Mouse (Mus musculus) hindbrain, embryonic 14.5 days (tissue): ENCODE measurements around the gene Creb1. TPM values are rescaled to one million over a fixed set of nuclear protein-coding genes. Genes with fewer than 3 reads are reported as not detected.

Source experiments
- ATAC-seq: fragments of 200-750 bp; cut with Nextera tagmentation; 2 replicates; pipeline ENCODE4 v1.8.0; 2017; ENCODE audit warnings: moderate number of reproducible peaks, mild to moderate bottlenecking, moderate TSS enrichment, moderate library complexity; ENCODE audit not compliant: low FRiP score
- DNase-seq: peaks from one replicate; pipeline ENCODE4 v3.0.0-alpha.2; 2015; ENCODE audit warnings: low spot score
- H3K27ac ChIP-seq: fragments of 300-500 bp; sonication (generic); 2 replicates; pipeline ENCODE4 v1.5.1; 2014; ENCODE audit warnings: mild to moderate bottlenecking, moderate library complexity
- H3K27me3 ChIP-seq: fragments of 300-500 bp; sonication (generic); 2 replicates; pipeline ENCODE4 v1.6.1; 2014; ENCODE audit warnings: mild to moderate bottlenecking, low read length, mixed read lengths; ENCODE audit not compliant: control insufficient read depth, insufficient read depth
- H3K36me3 ChIP-seq: fragments of 300-500 bp; sonication (generic); replicated peaks from 2 replicates; pipeline ENCODE4 v1.6.1; 2014; ENCODE audit not compliant: control insufficient read depth, insufficient read depth
- H3K4me1 ChIP-seq: fragments of 300-500 bp; sonication (generic); replicated peaks from 2 replicates; pipeline ENCODE4 v1.6.1; 2014; ENCODE audit warnings: antibody characterized with exemption, low read length, mixed read lengths; ENCODE audit not compliant: control insufficient read depth, insufficient read depth
- H3K4me2 ChIP-seq: fragments of 300-500 bp; sonication (generic); replicated peaks from 2 replicates; pipeline ENCODE4 v1.6.1; 2014; ENCODE audit warnings: mild to moderate bottlenecking, moderate library complexity
- H3K4me3 ChIP-seq: fragments of 300-500 bp; sonication (generic); replicated peaks from 2 replicates; pipeline ENCODE4 v1.5.1; 2014; ENCODE audit warnings: mild to moderate bottlenecking, low read length
- H3K9ac ChIP-seq: fragments of 300-500 bp; sonication (generic); 2 replicates; pipeline ENCODE4 v1.6.1; 2014
- H3K9me3 ChIP-seq: fragments of 300-500 bp; sonication (generic); 2 replicates; pipeline ENCODE4 v1.6.1; 2016; ENCODE audit warnings: low read length; ENCODE audit not compliant: control insufficient read depth
- WGBS: fragments of 180-500 bp; shearing (Covaris S2); extraction: QIAGEN DNeasy Blood & Tissue Kit; methylation state at CpG from one replicate; pipeline ENCODE4 v1.1.7; 2014; 5-methylcytosine and 5-hydroxymethylcytosine counted together
- polyA plus RNA-seq: library from polyadenylated mRNA; unstranded; fragments of >200 nt; fragmentation: Nextera tagmentation; extraction: Ambion mirVana; gene quantifications from 2 replicates; pipeline ENCODE4 v1.2.1, GENCODE M21; 2014

Gene Creb1
- polyA plus RNA-seq, 1 experiment from 2014 or later, result 40.8 TPM

GRCm38 (mm10) chr1:64519345-64519744 lies 13.1 kb upstream of the Creb1 start:
- Histone ChIP-seq H3K4me3 (no peak overlapping the region), H3K36me3 (no peaks in the 10 kb centered on the region), H3K27me3 (no peaks in the 10 kb centered on the region), H3K9me3 (no peaks in the 10 kb centered on the region), H3K27ac (no peak overlapping the region), H3K9ac (no peak overlapping the region), H3K4me1 (no peaks in the 10 kb centered on the region), H3K4me2 (no peak overlapping the region)
- DNase-seq (no peak), ATAC-seq (no peak)
- WGBS, result 75% methylated on average over 1 of the region's 1 CpGs

- Histone ChIP-seq H3K4me2 (no peak overlapping the region), H3K9me3 (no peaks in the 10 kb centered on the region), H3K9ac (no peak overlapping the region), H3K27ac (no peak overlapping the region), H3K4me1 (no peaks in the 10 kb centered on the region), H3K27me3 (no peaks in the 10 kb centered on the region), H3K36me3 (no peaks in the 10 kb centered on the region), H3K4me3 (no peak overlapping the region)
- ATAC-seq (no peak), DNase-seq (no peak)
- 70% methylated on average over 1 of the region's 1 CpGs for WGBS
These were observed 12.5 kb upstream of the Creb1 start for GRCm38 (mm10) chr1:64519901-64520300.

- Histone ChIP-seq H3K27me3 (no peaks in the 10 kb centered on the region), H3K4me3 (no peak overlapping the region), H3K9me3 (no peaks in the 10 kb centered on the region), H3K4me2 (no peak overlapping the region), H3K36me3 (no peaks in the 10 kb centered on the region), H3K27ac (no peak overlapping the region), H3K4me1 (no peaks in the 10 kb centered on the region), H3K9ac (no peak overlapping the region)
- no peak for ATAC-seq
- WGBS, result 72% methylated on average over 3 of the region's 3 CpGs
- DNase-seq, result no peak
These were observed 10.7 kb upstream of the Creb1 start for GRCm38 (mm10) chr1:64521734-64522133.

- Histone ChIP-seq H3K4me3 (no peak overlapping the region), H3K4me1 (no peaks in the 10 kb centered on the region), H3K27ac (no peak overlapping the region), H3K27me3 (no peaks in the 10 kb centered on the region), H3K4me2 (no peak overlapping the region), H3K9me3 (no peaks in the 10 kb centered on the region), H3K36me3 (no peaks in the 10 kb centered on the region), H3K9ac (no peak overlapping the region)
- ATAC-seq (no peak), DNase-seq (no peak)
- WGBS, result 89% methylated on average over 6 of the region's 6 CpGs
These were observed 9.8 kb upstream of the Creb1 start for GRCm38 (mm10) chr1:64522637-64523036.

- Histone ChIP-seq H3K9ac (no peak overlapping the region), H3K36me3 (no peaks in the 10 kb centered on the region), H3K27me3 (no peaks in the 10 kb centered on the region), H3K4me1 (no peaks in the 10 kb centered on the region), H3K4me2 (no peak overlapping the region), H3K4me3 (no peak overlapping the region), H3K9me3 (no peaks in the 10 kb centered on the region), H3K27ac (no peak overlapping the region)
- ATAC-seq, result no peak
- DNase-seq, result no peak
- WGBS, result 81% methylated on average over 1 of the region's 1 CpGs
These were observed 9.3 kb upstream of the Creb1 start for GRCm38 (mm10) chr1:64523117-64523516.

GRCm38 (mm10) chr1:64524661-64525060 lies 7.8 kb upstream of the Creb1 start:
- no peak overlapping the region for H3K4me3 ChIP-seq
- no peak overlapping the region for H3K4me2 ChIP-seq
- no peaks in the 10 kb centered on the region for H3K9me3 ChIP-seq
- H3K36me3 ChIP-seq, result no peaks in the 10 kb centered on the region
- no peak overlapping the region for H3K9ac ChIP-seq
- DNase-seq (no peak), ATAC-seq (no peak)
- no peaks in the 10 kb centered on the region for H3K4me1 ChIP-seq
- H3K27ac ChIP-seq, result no peak overlapping the region
- H3K27me3 ChIP-seq, result no peaks in the 10 kb centered on the region
- WGBS, result 82% methylated on average over 2 of the region's 2 CpGs

- H3K27me3 ChIP-seq, result no peaks in the 10 kb centered on the region
- H3K9ac ChIP-seq, result no peak overlapping the region
- H3K27ac ChIP-seq, result no peak overlapping the region
- H3K4me3 ChIP-seq, result no peak overlapping the region
- H3K4me1 ChIP-seq, result peaks cover 10% of the 10 kb centered on the region
- ATAC-seq (no peak), DNase-seq (no peak)
- no peak overlapping the region for H3K4me2 ChIP-seq
- H3K36me3 ChIP-seq, result no peaks in the 10 kb centered on the region
- no peaks in the 10 kb centered on the region for H3K9me3 ChIP-seq
These were observed 4.8 kb upstream of the Creb1 start for GRCm38 (mm10) chr1:64527626-64528025.

GRCm38 (mm10) chr1:64529781-64530315 lies 2.6 kb upstream of the Creb1 start:
- ATAC-seq, result no peak
- Histone ChIP-seq H3K9ac (no peak overlapping the region), H3K27ac (no peak overlapping the region), H3K9me3 (no peaks in the 10 kb centered on the region), H3K4me1 (peaks cover 18% of the 10 kb centered on the region), H3K27me3 (no peaks in the 10 kb centered on the region), H3K4me3 (no peak overlapping the region), H3K36me3 (no peaks in the 10 kb centered on the region), H3K4me2 (no peak overlapping the region)
- 95% methylated on average over 5 of the region's 5 CpGs for WGBS
- DNase-seq, result no peak

- no peaks in the 10 kb centered on the region for H3K27me3 ChIP-seq
- WGBS, result 28% methylated on average over 7 of the region's 7 CpGs
- H3K36me3 ChIP-seq, result no peaks in the 10 kb centered on the region
- peak overlapping the region; percentile 97 for H3K9ac ChIP-seq
- ATAC-seq (no peak), DNase-seq (no peak)
- peak overlapping the region; percentile 100 for H3K27ac ChIP-seq
- H3K4me3 ChIP-seq, result peak overlapping the region; percentile 75
- H3K4me2 ChIP-seq, result peak overlapping the region; percentile 95
- H3K4me1 ChIP-seq, result peaks cover 33% of the 10 kb centered on the region
- H3K9me3 ChIP-seq, result no peaks in the 10 kb centered on the region
These were observed 897 bp upstream of the Creb1 start for GRCm38 (mm10) chr1:64531548-64531947.

- Histone ChIP-seq H3K9me3 (no peaks in the 10 kb centered on the region), H3K9ac (peak overlapping the region; percentile 97), H3K36me3 (no peaks in the 10 kb centered on the region), H3K4me2 (peak overlapping the region; percentile 95), H3K27me3 (no peaks in the 10 kb centered on the region), H3K4me1 (peaks cover 35% of the 10 kb centered on the region), H3K4me3 (peak overlapping the region; percentile 75), H3K27ac (peak overlapping the region; percentile 100)
- DNase-seq, result peak; percentile 27
- peak; percentile 65 for ATAC-seq
- WGBS, result under 1% methylated on average over 34 of the region's 34 CpGs
These were observed 350 bp upstream of the Creb1 start for GRCm38 (mm10) chr1:64532067-64532523.
